Mouse (Mus musculus) embryonic facial prominence, embryonic 15.5 days (tissue): Measurements from ENCODE around the gene Rag1. TPM values are rescaled to one million over a fixed set of nuclear protein-coding genes. Genes with fewer than 3 reads are reported as not detected.

Experiments used
- ATAC-seq: fragments of 200-750 bp; cut with Nextera tagmentation; 2 replicates; pipeline ENCODE4 v1.8.0; 2017; ENCODE audit warnings: low read depth, moderate TSS enrichment; ENCODE audit not compliant: insufficient number of reproducible peaks, low FRiP score, low TSS enrichment
- H3K27ac ChIP-seq: fragments of 300-500 bp; sonication (generic); replicated peaks from 2 replicates; pipeline ENCODE4 v1.5.1; 2015; ENCODE audit warnings: mild to moderate bottlenecking, inconsistent platforms
- H3K27me3 ChIP-seq: fragments of 300-500 bp; sonication (generic); 2 replicates; pipeline ENCODE4 v1.6.1; 2015; ENCODE audit warnings: inconsistent platforms
- H3K36me3 ChIP-seq: fragments of 300-500 bp; sonication (generic); 2 replicates; pipeline ENCODE4 v1.6.1; 2015; ENCODE audit warnings: mild to moderate bottlenecking, inconsistent platforms
- H3K4me1 ChIP-seq: fragments of 300-500 bp; sonication (generic); 2 replicates; pipeline ENCODE4 v1.6.1; 2015; ENCODE audit warnings: inconsistent platforms
- H3K4me2 ChIP-seq: fragments of 300-500 bp; sonication (generic); replicated peaks from 2 replicates; pipeline ENCODE4 v1.6.1; 2015; ENCODE audit warnings: mild to moderate bottlenecking, inconsistent platforms
- H3K4me3 ChIP-seq: fragments of 300-500 bp; sonication (generic); replicated peaks from 2 replicates; pipeline ENCODE4 v1.5.1; 2015; ENCODE audit warnings: mild to moderate bottlenecking, inconsistent platforms
- H3K9ac ChIP-seq: fragments of 300-500 bp; sonication (generic); 2 replicates; pipeline ENCODE4 v1.6.1; 2015; ENCODE audit warnings: inconsistent platforms
- H3K9me3 ChIP-seq: fragments of 300-500 bp; sonication (generic); replicated peaks from 2 replicates; pipeline ENCODE4 v1.6.1; 2016; ENCODE audit warnings: inconsistent platforms
- WGBS: fragments of 180-500 bp; shearing (Covaris S2); methylation state at CpG from one replicate; pipeline ENCODE4 v1.1.7; 2015; 5-methylcytosine and 5-hydroxymethylcytosine counted together
- polyA plus RNA-seq: library from polyadenylated mRNA; unstranded; fragments of >200 nt; fragmentation: Nextera tagmentation; extraction: Ambion mirVana; gene quantifications from 2 replicates; pipeline ENCODE4 v1.2.1, GENCODE M21; 2015

The Rag1 gene
- polyA plus RNA-seq, 1 experiment from 2014 or later = 0.07 TPM

DNA sequence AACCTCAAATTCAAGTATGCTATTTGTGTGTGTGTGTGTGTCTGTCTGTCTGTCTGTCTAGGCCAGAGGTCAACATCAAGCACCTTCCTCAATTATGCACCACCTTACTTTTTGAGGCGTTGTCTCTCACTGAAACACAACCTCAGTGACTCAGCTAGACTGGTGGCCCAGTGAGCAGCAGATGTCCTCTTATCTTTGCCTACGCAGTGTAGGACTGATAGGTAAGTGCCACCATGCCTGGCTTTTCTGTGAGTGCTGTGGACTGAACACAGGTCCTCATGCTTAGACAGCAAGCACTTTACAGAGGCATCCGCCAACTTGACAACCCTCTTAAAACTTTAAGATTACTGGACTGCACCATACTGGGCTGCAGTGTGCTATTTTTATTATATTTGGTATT, 19.4 kb upstream of the Rag1 start:
- no peaks in the 10 kb centered on the region for H3K9me3 ChIP-seq
- 0 out of 2 replicates have a peak, but pooled peaks cover 3% of the 10 kb centered on the region for H3K4me1 ChIP-seq
- no peaks in the 10 kb centered on the region for H3K27me3 ChIP-seq
- no peak overlapping the region for H3K4me2 ChIP-seq
- H3K27ac ChIP-seq = no peak overlapping the region
- no peak overlapping the region for H3K9ac ChIP-seq
- H3K36me3 ChIP-seq = no peaks in the 10 kb centered on the region
- no peak for ATAC-seq
- 82% methylated on average over 3 of the region's 3 CpGs for WGBS
- H3K4me3 ChIP-seq = no peak overlapping the region

DNA sequence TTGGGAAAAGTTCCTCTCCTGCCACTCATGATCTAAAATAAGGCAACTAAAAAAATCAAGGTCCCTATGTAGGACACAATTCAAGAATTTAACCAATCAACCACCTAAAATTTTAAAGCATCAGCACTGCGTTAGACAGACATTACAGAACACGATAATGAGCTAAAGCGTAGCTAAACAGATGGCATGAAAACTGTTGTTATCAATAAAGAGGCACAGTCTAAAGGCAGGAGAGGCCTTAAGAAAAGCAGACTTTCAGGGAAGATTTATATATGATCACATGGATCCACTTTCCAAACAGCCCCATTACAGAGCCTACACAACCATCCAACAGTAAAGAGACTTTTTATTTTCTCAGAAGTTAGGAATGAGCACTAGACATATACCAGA, 16.4 kb upstream of the Rag1 start:
- Histone ChIP-seq H3K9me3 (no peaks in the 10 kb centered on the region), H3K27me3 (no peaks in the 10 kb centered on the region), H3K4me3 (no peak overlapping the region), H3K4me2 (no peak overlapping the region), H3K36me3 (no peaks in the 10 kb centered on the region), H3K27ac (no peak overlapping the region), H3K9ac (no peak overlapping the region), H3K4me1 (0 out of 2 replicates have a peak, but pooled peaks cover 3% of the 10 kb centered on the region)
- WGBS = 82% methylated on average over 3 of the region's 3 CpGs
- no peak for ATAC-seq

DNA sequence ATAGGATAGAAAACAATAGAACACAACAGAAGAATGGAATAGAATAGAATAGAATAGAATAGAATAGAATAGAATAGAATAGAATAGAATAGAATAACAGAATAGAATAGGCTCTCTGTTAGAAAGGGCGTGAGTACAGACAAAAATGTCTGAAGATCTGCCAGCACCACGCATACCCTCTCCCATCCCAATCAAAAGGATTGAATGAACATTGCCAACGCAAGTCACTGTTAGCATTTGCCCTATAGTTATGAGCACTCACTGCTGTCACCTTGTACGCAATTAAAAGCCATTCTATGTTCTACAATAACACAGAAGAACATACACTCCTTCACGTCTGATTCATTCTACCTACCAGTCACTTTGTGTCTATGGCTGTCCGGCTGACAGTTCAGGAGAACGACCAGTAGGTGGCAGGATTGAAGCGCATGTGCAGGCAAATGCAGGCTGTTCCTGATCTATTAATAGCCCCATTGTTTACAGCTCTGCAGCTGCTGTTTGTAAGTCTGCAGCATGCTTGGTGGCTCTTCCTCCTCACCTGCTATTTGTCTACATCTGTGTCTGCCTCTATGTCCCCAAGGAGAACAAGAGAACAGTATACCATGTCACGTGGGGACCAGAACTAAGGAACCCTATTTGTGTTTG, 15.9 kb upstream of the Rag1 start:
- peak; percentile 73; the same call in 1 of the 2 replicates for ATAC-seq
- no peak overlapping the region for H3K27ac ChIP-seq
- no peak overlapping the region for H3K9ac ChIP-seq
- 0 out of 2 replicates have a peak, but pooled peaks cover 3% of the 10 kb centered on the region for H3K4me1 ChIP-seq
- no peaks in the 10 kb centered on the region for H3K27me3 ChIP-seq
- no peak overlapping the region for H3K4me3 ChIP-seq
- no peaks in the 10 kb centered on the region for H3K9me3 ChIP-seq
- H3K4me2 ChIP-seq = no peak overlapping the region
- 20% methylated on average over 9 of the region's 9 CpGs for WGBS
- no peaks in the 10 kb centered on the region for H3K36me3 ChIP-seq

DNA sequence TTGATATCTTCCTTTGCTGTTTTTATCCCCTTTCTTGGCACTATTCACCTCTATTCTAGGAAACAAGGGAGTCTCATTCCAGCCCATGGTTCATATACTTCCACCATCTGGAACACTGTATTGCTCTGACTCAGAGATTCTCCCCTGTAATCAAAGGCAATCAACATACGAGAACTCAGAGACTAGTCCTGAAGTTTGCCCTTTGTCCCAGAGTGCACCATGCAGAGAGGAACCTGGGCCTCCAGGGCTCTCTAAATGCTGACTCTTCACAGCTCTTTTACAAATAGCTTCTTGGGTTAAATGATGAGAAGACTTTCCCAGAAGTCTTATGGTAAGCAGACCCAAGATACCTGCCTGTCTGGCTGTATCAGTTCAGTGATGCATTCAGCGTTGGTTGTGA, 11.2 kb upstream of the Rag1 start:
- H3K4me2 ChIP-seq = no peak overlapping the region
- 0 out of 2 replicates have a peak, but pooled peaks cover 3% of the 10 kb centered on the region for H3K4me1 ChIP-seq
- H3K4me3 ChIP-seq = no peak overlapping the region
- H3K27ac ChIP-seq = no peak overlapping the region
- no peak overlapping the region for H3K9ac ChIP-seq
- no peaks in the 10 kb centered on the region for H3K36me3 ChIP-seq
- 68% methylated on average over 2 of the region's 2 CpGs for WGBS
- ATAC-seq = no peak
- no peaks in the 10 kb centered on the region for H3K9me3 ChIP-seq
- H3K27me3 ChIP-seq = no peaks in the 10 kb centered on the region

DNA sequence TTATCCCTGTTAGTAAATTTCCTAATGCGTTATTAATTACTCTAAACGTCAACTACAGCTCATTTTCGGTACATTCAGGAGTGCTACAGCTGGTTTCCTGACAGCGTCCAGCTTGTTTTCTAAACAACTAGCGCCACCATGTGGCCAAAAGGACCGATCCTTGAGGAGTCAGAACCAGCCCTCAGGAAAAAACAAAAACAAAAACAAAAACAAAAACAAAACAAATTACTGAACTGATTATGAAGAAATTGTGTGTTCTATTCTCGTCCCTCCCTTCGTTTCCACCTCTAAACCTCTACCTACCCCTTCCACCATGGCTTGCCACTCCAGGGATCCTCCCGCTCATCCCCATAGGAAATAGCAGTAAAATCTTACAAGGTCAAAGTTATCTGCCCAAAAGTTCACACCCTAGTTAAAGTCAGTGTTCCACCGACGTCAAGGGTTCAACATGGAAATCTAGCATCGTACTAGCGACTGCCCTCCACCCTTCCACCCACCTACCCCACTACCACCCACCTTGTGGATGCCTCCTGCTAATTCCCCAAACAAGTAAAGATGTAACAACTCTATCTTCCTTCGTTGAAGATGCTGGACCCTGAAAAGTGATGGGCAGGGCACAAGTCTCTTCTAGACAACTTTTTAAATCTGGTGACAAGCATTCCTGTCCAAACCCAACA, 3.8 kb upstream of the Rag1 start:
- Histone ChIP-seq H3K27ac (no peak overlapping the region), H3K4me2 (peak overlapping the region; percentile 52), H3K4me1 (0 out of 2 replicates have a peak, but pooled peaks cover 4% of the 10 kb centered on the region), H3K9me3 (no peaks in the 10 kb centered on the region), H3K9ac (no peak overlapping the region), H3K4me3 (peak overlapping the region; percentile 34), H3K36me3 (no peaks in the 10 kb centered on the region), H3K27me3 (no peaks in the 10 kb centered on the region; the same call in 1 of the 2 replicates)
- no peak for ATAC-seq
- 17% methylated on average over 14 of the region's 14 CpGs for WGBS

DNA sequence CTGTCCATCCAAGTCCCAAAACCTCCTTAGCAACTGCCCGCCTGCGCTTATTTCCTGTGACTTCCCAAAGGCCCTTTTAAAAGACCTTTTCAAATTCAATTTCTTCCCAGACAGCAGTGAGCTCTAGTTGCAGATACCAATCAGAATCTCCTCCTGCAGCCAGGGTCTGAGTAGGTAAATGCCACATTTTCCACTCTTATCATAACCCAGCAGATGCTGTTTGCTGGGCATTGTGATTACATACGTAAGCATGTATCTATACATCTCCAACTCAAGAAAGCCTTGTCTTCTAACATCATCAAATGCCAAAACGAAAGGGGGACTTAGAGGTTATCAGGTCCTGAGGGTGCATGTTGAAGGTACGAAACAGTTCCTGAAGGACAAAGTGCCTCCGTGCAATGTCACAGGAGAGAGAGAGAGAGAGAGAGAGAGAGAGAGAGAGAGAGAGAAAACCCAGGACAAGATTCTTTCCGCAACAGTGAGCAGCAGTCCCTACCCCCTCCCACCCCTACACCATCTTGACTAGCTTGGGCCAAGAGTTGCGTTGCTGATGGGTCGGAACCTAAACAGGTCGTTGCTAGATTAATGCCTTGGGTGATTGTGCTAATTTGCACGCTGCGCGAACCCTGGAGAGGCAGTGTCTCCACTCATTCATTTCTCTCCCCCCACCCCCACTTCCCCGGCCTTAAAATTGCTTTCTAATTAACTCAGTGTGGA, 3.1 kb upstream of the Rag1 start:
- 38% methylated on average over 14 of the region's 14 CpGs for WGBS
- Histone ChIP-seq H3K9me3 (no peaks in the 10 kb centered on the region), H3K27me3 (no peaks in the 10 kb centered on the region; the same call in 1 of the 2 replicates), H3K4me3 (peak overlapping the region; percentile 34), H3K9ac (no peak overlapping the region), H3K4me1 (0 out of 2 replicates have a peak, but pooled peaks cover 4% of the 10 kb centered on the region), H3K4me2 (peak overlapping the region; percentile 52), H3K27ac (no peak overlapping the region), H3K36me3 (no peaks in the 10 kb centered on the region)
- no peak for ATAC-seq

DNA sequence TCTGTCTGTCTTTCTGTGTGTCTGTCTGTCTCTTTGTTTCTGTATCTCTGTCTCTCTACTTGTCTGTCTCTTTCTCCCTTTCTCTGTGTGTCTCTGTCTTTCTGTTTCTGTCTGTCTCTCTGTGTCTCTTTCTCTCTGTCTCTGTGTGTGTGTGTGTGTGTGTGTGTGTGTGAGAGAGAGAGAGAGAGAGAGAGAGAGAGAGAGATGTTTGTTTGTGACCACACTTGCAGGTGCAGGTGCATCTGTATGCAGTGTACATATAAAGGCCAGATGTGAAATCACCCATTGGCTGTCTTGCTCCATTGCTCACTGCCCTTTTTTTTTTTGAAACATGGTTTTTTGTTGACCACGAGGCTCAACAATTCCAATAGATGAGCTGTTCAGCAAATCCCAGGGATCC, 1.1 kb upstream of the Rag1 start:
- Histone ChIP-seq H3K9ac (no peak overlapping the region), H3K36me3 (no peaks in the 10 kb centered on the region), H3K27me3 (no peaks in the 10 kb centered on the region; the same call in 1 of the 2 replicates), H3K27ac (no peak overlapping the region), H3K4me1 (0 out of 2 replicates have a peak, but pooled peaks cover 4% of the 10 kb centered on the region), H3K9me3 (no peaks in the 10 kb centered on the region), H3K4me2 (no peak overlapping the region), H3K4me3 (no peak overlapping the region)
- no peak for ATAC-seq
- 63% methylated on average over 1 of the region's 1 CpGs for WGBS

DNA sequence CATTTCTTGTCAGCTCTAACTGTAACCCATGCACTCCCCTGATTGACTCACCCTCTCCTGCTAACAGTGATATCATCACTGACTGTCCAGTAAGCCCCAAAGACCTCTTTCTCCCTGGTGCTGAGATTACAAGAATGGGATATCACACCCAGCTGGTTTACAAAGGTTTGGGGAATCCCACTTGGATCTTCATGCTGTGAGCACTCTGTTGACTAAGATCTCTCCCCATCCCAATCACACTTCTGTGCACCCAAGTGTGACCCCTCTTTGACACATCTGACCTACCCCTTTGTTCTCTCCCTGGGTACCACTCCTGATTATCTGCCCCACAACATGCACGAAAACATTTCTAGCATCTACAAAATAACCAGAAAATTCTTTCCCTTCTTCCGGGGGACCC, 940 bp downstream of the Rag1 start:
- Histone ChIP-seq H3K36me3 (no peaks in the 10 kb centered on the region), H3K4me1 (0 out of 2 replicates have a peak, but pooled peaks cover 4% of the 10 kb centered on the region), H3K4me3 (no peak overlapping the region), H3K9ac (no peak overlapping the region), H3K4me2 (no peak overlapping the region), H3K9me3 (no peaks in the 10 kb centered on the region), H3K27me3 (no peaks in the 10 kb centered on the region), H3K27ac (no peak overlapping the region)
- WGBS = 63% methylated on average over 2 of the region's 2 CpGs
- no peak for ATAC-seq

DNA sequence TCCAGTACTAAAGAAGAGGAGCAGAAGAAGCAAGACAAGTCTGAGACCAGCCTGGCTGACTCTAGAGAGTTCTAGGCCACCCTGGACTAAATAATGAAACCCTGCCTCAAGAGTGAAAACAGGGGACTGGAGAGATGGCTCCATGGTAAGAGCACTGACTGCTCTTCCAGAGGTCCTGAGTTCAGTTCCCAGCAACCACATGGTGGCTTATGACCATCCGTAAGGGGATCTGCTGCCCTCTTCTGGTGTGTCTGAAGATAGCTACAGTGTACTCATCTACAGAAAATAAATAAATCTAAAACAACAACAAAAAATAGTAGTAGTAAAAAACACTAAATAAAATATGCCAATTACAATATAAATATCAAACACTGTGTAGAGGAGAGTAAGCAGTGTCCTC, 3.5 kb downstream of the Rag1 start:
- Histone ChIP-seq H3K27ac (no peak overlapping the region), H3K4me3 (no peak overlapping the region), H3K4me2 (no peak overlapping the region), H3K9me3 (no peaks in the 10 kb centered on the region), H3K36me3 (no peaks in the 10 kb centered on the region), H3K27me3 (no peaks in the 10 kb centered on the region), H3K4me1 (no peaks in the 10 kb centered on the region), H3K9ac (no peak overlapping the region)
- WGBS = 92% methylated on average over 1 of the region's 1 CpGs
- ATAC-seq = no peak

DNA sequence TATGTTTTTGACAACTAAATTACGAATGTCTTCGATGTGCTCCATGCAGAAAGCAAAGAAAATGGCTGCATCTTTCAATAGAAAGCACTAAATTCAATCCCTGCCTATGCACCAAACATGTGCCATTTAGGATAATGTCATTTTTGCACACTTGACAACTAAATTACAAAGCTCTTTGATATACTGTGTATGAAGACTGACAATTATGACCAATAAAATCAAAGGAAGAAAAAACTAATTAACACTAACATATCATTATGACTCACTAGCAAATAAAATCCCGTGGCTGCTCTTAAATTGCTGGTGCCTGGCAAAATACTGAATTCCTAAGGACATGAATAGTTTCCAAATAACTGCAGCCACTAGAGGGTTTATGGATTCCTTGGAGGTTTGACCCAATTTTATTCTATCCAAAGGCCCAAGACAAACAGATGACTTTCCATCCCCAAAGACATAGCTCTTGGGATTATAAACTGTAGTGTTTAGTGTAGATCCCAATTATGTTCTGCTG, 9.4 kb downstream of the Rag1 start:
- Histone ChIP-seq H3K9me3 (no peaks in the 10 kb centered on the region), H3K9ac (no peak overlapping the region), H3K27ac (no peak overlapping the region), H3K4me2 (no peak overlapping the region), H3K4me3 (no peak overlapping the region), H3K4me1 (no peaks in the 10 kb centered on the region), H3K36me3 (no peaks in the 10 kb centered on the region), H3K27me3 (no peaks in the 10 kb centered on the region)
- 62% methylated on average over 3 of the region's 3 CpGs for WGBS
- ATAC-seq = no peak
